Mouse (Mus musculus): ENCODE measurements around the gene Nfe2l2. TPM values are rescaled to one million over a fixed set of nuclear protein-coding genes. Genes with fewer than 3 reads are reported as not detected.
A peak's percentile ranks its signal among the peaks of the same experiment; 100 is the strongest.
"Not testable (repeated sequence)": the region's sequence is repeated elsewhere in the genome, so short reads cannot be mapped to it uniquely, and the experiment has no call there.

Nfe2l2 gene
- polyA plus RNA-seq, 1 experiment, result 34.2 TPM

DNA sequence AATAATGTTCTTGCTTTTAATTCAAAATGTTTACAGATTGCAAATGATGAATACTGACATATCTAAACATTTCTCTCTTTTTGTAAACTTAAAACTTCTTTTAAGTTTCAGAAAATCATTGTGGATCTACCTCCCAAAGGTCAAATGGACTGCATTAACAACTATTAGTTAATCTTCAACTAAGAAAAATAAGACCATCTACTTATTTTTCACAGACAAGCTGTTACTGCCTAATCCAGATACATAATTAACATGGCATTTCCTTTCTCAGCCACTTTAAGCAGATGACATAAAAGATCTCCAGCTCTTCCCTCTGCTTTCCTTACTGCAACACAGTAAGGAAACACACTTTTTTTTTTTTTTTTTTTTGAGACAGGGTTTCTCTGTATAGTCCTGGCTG, 67.1 kb downstream of the Nfe2l2 start:
- no peak for TF ChIP-seq GATA1 (IDR thresholded peaks at IDR 0.05; ENCODE audit: borderline replicate concordance, low read length)
- TF ChIP-seq FLI1 (IDR thresholded peaks at IDR 0.05; ENCODE audit: low read length), result no peak
- H3K36me3 ChIP-seq (replicated peaks; ENCODE audit: low read length), result no peaks in the 10 kb centered on the region
- peaks cover 20% of the 10 kb centered on the region for H3K4me1 ChIP-seq
- no peaks in the 10 kb centered on the region for H3K9me3 ChIP-seq
- no peaks in the 10 kb centered on the region for H3K27me3 ChIP-seq (replicated peaks)
- H3K4me3 ChIP-seq (replicated peaks), result no peak overlapping the region

DNA sequence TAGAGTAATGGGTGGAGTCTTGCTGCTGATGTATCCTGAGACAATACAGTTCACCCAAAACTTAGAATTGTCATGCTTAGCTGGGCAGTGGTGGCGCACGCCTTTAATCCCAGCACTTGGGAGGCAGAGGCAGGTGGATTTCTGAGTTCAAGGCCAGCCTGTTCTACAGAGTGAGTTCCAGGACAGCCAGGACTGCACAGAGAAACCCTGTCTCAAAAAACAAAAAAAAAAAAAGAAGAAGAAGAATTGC, 67.5 kb downstream of the Nfe2l2 start:
- H3K36me3 ChIP-seq (replicated peaks; ENCODE audit: low read length), result not testable (repeated sequence)

GRCm38 (mm10) chr2:75636261-75637054, 68.0 kb downstream of the Nfe2l2 start:
- H3K4me1 ChIP-seq, result peaks cover 24% of the 10 kb centered on the region
- TF ChIP-seq GATA1 (IDR thresholded peaks at IDR 0.05; ENCODE audit: borderline replicate concordance, low read length), result no peak
- H3K4me3 ChIP-seq (replicated peaks), result peak overlapping the region; percentile 59
- no peaks in the 10 kb centered on the region for H3K36me3 ChIP-seq (replicated peaks; ENCODE audit: low read length)
- no peaks in the 10 kb centered on the region for H3K27me3 ChIP-seq (replicated peaks)
- no peaks in the 10 kb centered on the region for H3K9me3 ChIP-seq

More for the DNA sequence above, 67.5 kb downstream of the Nfe2l2 start:
- peaks cover 20% of the 10 kb centered on the region for H3K4me1 ChIP-seq
- not testable (repeated sequence) for H3K4me3 ChIP-seq (replicated peaks); H3K9me3 ChIP-seq; H3K27me3 ChIP-seq (replicated peaks)

DNA sequence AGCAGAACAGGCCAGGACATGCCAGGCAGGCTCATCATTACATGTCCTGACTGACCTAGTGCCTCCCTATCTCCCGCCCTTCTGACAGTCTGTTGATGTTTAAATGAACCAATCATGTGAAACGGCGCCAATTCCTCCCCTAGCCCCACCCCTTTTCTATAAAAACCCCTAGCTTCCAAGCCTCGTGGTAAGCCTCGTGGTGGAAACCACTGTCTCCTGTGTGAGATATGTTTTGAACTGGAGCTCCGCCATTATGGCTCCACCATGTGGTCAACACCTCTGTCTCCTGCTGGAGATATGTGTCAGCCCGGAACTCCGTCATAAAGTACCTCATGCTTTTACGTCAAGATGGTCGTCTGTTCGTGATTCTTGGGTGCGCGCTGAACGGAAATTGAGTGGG, 70.0 kb downstream of the Nfe2l2 start:
- H3K36me3 ChIP-seq (replicated peaks; ENCODE audit: low read length); H3K9me3 ChIP-seq; H3K4me3 ChIP-seq (replicated peaks); H3K27me3 ChIP-seq (replicated peaks): not testable (repeated sequence)
- peaks cover 29% of the 10 kb centered on the region for H3K4me1 ChIP-seq

GRCm38 (mm10) chr2:75633784-75634183, 70.7 kb downstream of the Nfe2l2 start:
- H3K4me3 ChIP-seq (replicated peaks), result no peak overlapping the region
- TF ChIP-seq GATA1 (IDR thresholded peaks at IDR 0.05; ENCODE audit: borderline replicate concordance, low read length), result no peak
- no peak for TF ChIP-seq FLI1 (IDR thresholded peaks at IDR 0.05; ENCODE audit: low read length)
- H3K9me3 ChIP-seq, result no peaks in the 10 kb centered on the region
- no peaks in the 10 kb centered on the region for H3K36me3 ChIP-seq (replicated peaks; ENCODE audit: low read length)
- H3K4me1 ChIP-seq, result peaks cover 29% of the 10 kb centered on the region
- H3K27me3 ChIP-seq (replicated peaks), result no peaks in the 10 kb centered on the region

DNA sequence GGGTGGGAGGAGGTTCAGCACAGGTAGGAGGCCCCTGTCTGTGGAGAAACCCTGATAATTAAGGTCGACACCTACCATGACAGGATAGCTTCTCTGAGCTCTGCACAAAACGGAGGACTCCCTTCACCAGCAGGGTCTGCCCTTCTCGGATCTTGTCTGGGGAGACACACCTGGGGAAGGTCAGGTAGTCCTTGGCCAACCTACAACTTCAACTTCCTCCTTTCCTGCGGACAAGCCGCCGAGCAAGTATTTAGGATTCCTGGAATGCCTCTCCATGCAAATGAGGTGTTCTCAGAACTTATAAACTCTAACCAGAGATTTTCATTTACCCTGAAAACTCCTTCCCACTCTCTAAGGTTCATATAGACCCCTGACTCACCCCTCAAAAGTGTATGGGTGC, 71.1 kb downstream of the Nfe2l2 start:
- H3K4me1 ChIP-seq, result peaks cover 32% of the 10 kb centered on the region
- H3K9me3 ChIP-seq, result no peaks in the 10 kb centered on the region
- H3K4me3 ChIP-seq (replicated peaks), result no peak overlapping the region
- no peaks in the 10 kb centered on the region for H3K36me3 ChIP-seq (replicated peaks; ENCODE audit: low read length)
- H3K27me3 ChIP-seq (replicated peaks), result no peaks in the 10 kb centered on the region
- TF ChIP-seq FLI1 (IDR thresholded peaks at IDR 0.05; ENCODE audit: low read length) (no peak), GATA1 (IDR thresholded peaks at IDR 0.05; ENCODE audit: borderline replicate concordance, low read length) (no peak)

GRCm38 (mm10) chr2:75632721-75633181, 71.7 kb downstream of the Nfe2l2 start:
- H3K27me3 ChIP-seq (replicated peaks), result no peaks in the 10 kb centered on the region
- TF ChIP-seq FLI1 (IDR thresholded peaks at IDR 0.05; ENCODE audit: low read length) (no peak), GATA1 (IDR thresholded peaks at IDR 0.05; ENCODE audit: borderline replicate concordance, low read length) (no peak)
- no peaks in the 10 kb centered on the region for H3K36me3 ChIP-seq (replicated peaks; ENCODE audit: low read length)
- peaks cover 32% of the 10 kb centered on the region for H3K4me1 ChIP-seq
- H3K4me3 ChIP-seq (replicated peaks), result no peak overlapping the region
- no peaks in the 10 kb centered on the region for H3K9me3 ChIP-seq

- no peaks in the 10 kb centered on the region for H3K9me3 ChIP-seq
- H3K4me3 ChIP-seq (replicated peaks), result no peak overlapping the region
- TF ChIP-seq GATA1 (IDR thresholded peaks at IDR 0.05; ENCODE audit: borderline replicate concordance, low read length) (no peak), FLI1 (IDR thresholded peaks at IDR 0.05; ENCODE audit: low read length) (no peak)
- no peaks in the 10 kb centered on the region for H3K27me3 ChIP-seq (replicated peaks)
- H3K4me1 ChIP-seq, result peaks cover 32% of the 10 kb centered on the region
- no peaks in the 10 kb centered on the region for H3K36me3 ChIP-seq (replicated peaks; ENCODE audit: low read length)
Observed at GRCm38 (mm10) chr2:75632043-75632442, 72.4 kb downstream of the Nfe2l2 start.

GRCm38 (mm10) chr2:75631421-75631820, 73.0 kb downstream of the Nfe2l2 start:
- TF ChIP-seq FLI1 (IDR thresholded peaks at IDR 0.05; ENCODE audit: low read length), result no peak
- no peak for TF ChIP-seq GATA1 (IDR thresholded peaks at IDR 0.05; ENCODE audit: borderline replicate concordance, low read length)

DNA sequence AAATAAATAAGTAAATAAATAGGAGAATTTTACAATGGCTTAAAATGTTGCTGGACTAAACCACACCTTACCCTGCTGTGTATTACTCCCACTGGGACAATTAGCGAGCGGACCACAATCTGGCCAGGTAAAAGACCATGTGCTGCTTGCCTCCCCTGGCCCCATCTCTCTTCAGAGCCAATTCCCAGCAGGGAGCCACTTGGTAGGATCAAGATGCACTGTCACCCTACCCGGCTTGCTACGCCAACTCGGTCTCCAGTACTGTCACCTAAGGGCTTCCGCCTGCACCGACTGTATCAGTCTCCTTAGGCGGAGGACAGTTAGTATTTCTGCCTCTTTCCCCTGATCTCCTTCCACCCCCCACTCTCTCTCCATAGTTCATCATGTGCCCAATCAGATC, 76.0 kb downstream of the Nfe2l2 start:
- peaks cover 25% of the 10 kb centered on the region for H3K4me1 ChIP-seq
- H3K4me3 ChIP-seq (replicated peaks), result no peak overlapping the region
- H3K36me3 ChIP-seq (replicated peaks; ENCODE audit: low read length), result no peaks in the 10 kb centered on the region
- TF ChIP-seq GATA1 (IDR thresholded peaks at IDR 0.05; ENCODE audit: borderline replicate concordance, low read length) (no peak), FLI1 (IDR thresholded peaks at IDR 0.05; ENCODE audit: low read length) (no peak)
- H3K9me3 ChIP-seq, result no peaks in the 10 kb centered on the region
- peaks cover 2% of the 10 kb centered on the region for H3K27me3 ChIP-seq (replicated peaks)

More at GRCm38 (mm10) chr2:75631421-75631820, 73.0 kb downstream of the Nfe2l2 start:
- H3K36me3 ChIP-seq (replicated peaks; ENCODE audit: low read length), result no peaks in the 10 kb centered on the region
- H3K27me3 ChIP-seq (replicated peaks), result no peaks in the 10 kb centered on the region
- H3K4me3 ChIP-seq (replicated peaks), result no peak overlapping the region
- H3K9me3 ChIP-seq, result no peaks in the 10 kb centered on the region
- peaks cover 27% of the 10 kb centered on the region for H3K4me1 ChIP-seq
